Comparison of ENCODE assay signal across 8 mouse cellular contexts in genomic region chr2:31106621-31107320, GRCm38 (mm10). TPM values are rescaled to one million over a fixed set of nuclear protein-coding genes. Genes with fewer than 3 reads are reported as not detected.
DNase-seq lines count a peak whose midpoint lies in the region; ATAC-seq and TF ChIP-seq lines count a peak whose summit lies in the region.

No protein-coding gene starts in this region.

- no peak for TF ChIP-seq POLR2A in lung, adult 2 months (IDR thresholded peaks at IDR 0.05; ENCODE audit: borderline replicate concordance, extremely low read depth, low read depth, low read length)

- WGBS in lung, embryonic 15.5 days = 15% methylated on average over 11 of the region's 11 CpGs
- 27% methylated on average over 11 of the region's 11 CpGs for WGBS in lung, adult 2 months
- 7% methylated on average over 11 of the region's 11 CpGs for WGBS in heart, embryonic 15.5 days
- WGBS in kidney, postnatal 0 days = 29% methylated on average over 11 of the region's 11 CpGs
- 43% methylated on average over 11 of the region's 11 CpGs for WGBS in neural tube, embryonic 14.5 days

- no peak for DNase-seq in lung, adult 2 months
- DNase-seq in cerebellum, adult 9-11 months = peak; percentile 98
- peak; percentile 74 for DNase-seq in kidney, postnatal 0 days (ENCODE audit: low spot score)
- no peak for DNase-seq in embryo, embryonic 10 days (ENCODE audit: low spot score)
- no peak for DNase-seq in layer of hippocampus, adult 18-20 months (ENCODE audit: low spot score in 2 of 2)

- H3K27me3 ChIP-seq in lung, embryonic 15.5 days = no peaks in the 10 kb centered on the region
- H3K27me3 ChIP-seq in heart, embryonic 15.5 days = no peaks in the 10 kb centered on the region
- no peaks in the 10 kb centered on the region for H3K27me3 ChIP-seq in kidney, postnatal 0 days (ENCODE audit: insufficient read depth, low read length)
- no peaks in the 10 kb centered on the region for H3K27me3 ChIP-seq in neural tube, embryonic 14.5 days (ENCODE audit: control insufficient read depth, insufficient read depth, low read length)

- peaks cover 25% of the 10 kb centered on the region for H3K4me1 ChIP-seq in lung, embryonic 15.5 days
- H3K4me1 ChIP-seq in lung, adult 2 months (ENCODE audit: control insufficient read depth, insufficient read depth, low read length) = peaks cover 16% of the 10 kb centered on the region
- H3K4me1 ChIP-seq in heart, embryonic 15.5 days (replicated peaks) = peaks cover 40% of the 10 kb centered on the region
- peaks cover 11% of the 10 kb centered on the region for H3K4me1 ChIP-seq in kidney, postnatal 0 days (replicated peaks; ENCODE audit: insufficient read depth, low read length)
- H3K4me1 ChIP-seq in neural tube, embryonic 14.5 days (ENCODE audit: control insufficient read depth, insufficient read depth, low read length) = peaks cover 8% of the 10 kb centered on the region

- ATAC-seq in lung, embryonic 15.5 days (ENCODE audit: borderline replicate concordance, extremely low read depth, low FRiP score, low TSS enrichment) = peak; percentile 73
- peak; percentile 79 for ATAC-seq in heart, embryonic 15.5 days (replicated peaks; ENCODE audit: insufficient number of reproducible peaks, insufficient read depth, low FRiP score, low read depth)
- no peak for ATAC-seq in kidney, postnatal 0 days (replicated peaks; ENCODE audit: low FRiP score, low read depth)
- peak; percentile 68; the same call in 1 of the 2 replicates for ATAC-seq in neural tube, embryonic 14.5 days (ENCODE audit: low read depth)

- H3K4me3 ChIP-seq in lung, embryonic 15.5 days = no peak overlapping the region
- no peak overlapping the region for H3K4me3 ChIP-seq in lung, adult 2 months (replicated peaks; ENCODE audit: extremely low read depth, low read depth, low read length)
- peak overlapping the region; percentile 10; the same call in 1 of the 2 replicates for H3K4me3 ChIP-seq in heart, embryonic 15.5 days
- no peak overlapping the region for H3K4me3 ChIP-seq in kidney, postnatal 0 days (replicated peaks; ENCODE audit: low read depth, low read length)
- H3K4me3 ChIP-seq in neural tube, embryonic 14.5 days (ENCODE audit: low read depth, low read length) = no peak overlapping the region

- no peak for TF ChIP-seq CTCF in lung, adult 2 months (IDR thresholded peaks at IDR 0.05; ENCODE audit: insufficient read depth, low read length)
- no peak for TF ChIP-seq CTCF in kidney, postnatal 0 days (IDR thresholded peaks at IDR 0.05; ENCODE audit: low read depth)

- H3K36me3 ChIP-seq in lung, embryonic 15.5 days = no peaks in the 10 kb centered on the region
- no peaks in the 10 kb centered on the region for H3K36me3 ChIP-seq in heart, embryonic 15.5 days
- no peaks in the 10 kb centered on the region for H3K36me3 ChIP-seq in kidney, postnatal 0 days (ENCODE audit: insufficient read depth, low read length)
- H3K36me3 ChIP-seq in neural tube, embryonic 14.5 days (ENCODE audit: control insufficient read depth, insufficient read depth, low read length) = no peaks in the 10 kb centered on the region

- no peaks in the 10 kb centered on the region for H3K9me3 ChIP-seq in lung, embryonic 15.5 days
- no peaks in the 10 kb centered on the region for H3K9me3 ChIP-seq in heart, embryonic 15.5 days (replicated peaks)
- H3K9me3 ChIP-seq in kidney, postnatal 0 days (replicated peaks; ENCODE audit: low read length) = no peaks in the 10 kb centered on the region
- H3K9me3 ChIP-seq in neural tube, embryonic 14.5 days (ENCODE audit: control insufficient read depth, low read length) = no peaks in the 10 kb centered on the region

- H3K9ac ChIP-seq in lung, embryonic 15.5 days = 0 out of 2 replicates have a peak overlapping the region, but pooled peaks have one; percentile 21
- 0 out of 2 replicates have a peak overlapping the region, but pooled peaks have one; percentile 25 for H3K9ac ChIP-seq in heart, embryonic 15.5 days
- peak overlapping the region; percentile 13; the same call in 1 of the 2 replicates for H3K9ac ChIP-seq in kidney, postnatal 0 days (ENCODE audit: low read depth, low read length)
- H3K9ac ChIP-seq in neural tube, embryonic 14.5 days (replicated peaks; ENCODE audit: low read depth, low read length) = peak overlapping the region; percentile 46; the same call in 1 of the 2 replicates

- peak overlapping the region; percentile 56 for H3K27ac ChIP-seq in lung, embryonic 15.5 days
- H3K27ac ChIP-seq in heart, embryonic 15.5 days = peak overlapping the region; percentile 82
- H3K27ac ChIP-seq in kidney, postnatal 0 days = peak overlapping the region; percentile 56; the same call in 1 of the 2 replicates
- H3K27ac ChIP-seq in neural tube, embryonic 14.5 days (ENCODE audit: low read depth, low read length) = peak overlapping the region; percentile 44

- H3K4me2 ChIP-seq in lung, embryonic 15.5 days = peak overlapping the region; percentile 36
- H3K4me2 ChIP-seq in heart, embryonic 15.5 days = peak overlapping the region; percentile 49
- peak overlapping the region; percentile 25 for H3K4me2 ChIP-seq in kidney, postnatal 0 days (ENCODE audit: low read length)
- no peak overlapping the region for H3K4me2 ChIP-seq in neural tube, embryonic 14.5 days (ENCODE audit: low read depth, low read length)

RNA-seq across cellular contexts. Expression of gene Fnbp1, which starts 35.0 kb away (rescaled TPM):
- 14.2 and 17.7 TPM in 2 replicates for polyA plus RNA-seq in lung, embryonic 15.5 days (2015; fragmentation: Nextera tagmentation; extraction: Ambion mirVana)
- polyA plus RNA-seq in lung, adult 2 months (2012; rRNA removed) = 39.9 and 47.4 TPM in 2 replicates
- 16.0 and 21.8 TPM in 2 replicates for polyA plus RNA-seq in heart, embryonic 15.5 days (2015; fragmentation: Nextera tagmentation; extraction: Ambion mirVana)
- polyA plus RNA-seq in kidney, postnatal 0 days (2015; fragmentation: Nextera tagmentation; extraction: Ambion mirVana) = 12.3 and 14.0 TPM in 2 replicates
- polyA plus RNA-seq in neural tube, embryonic 14.5 days (2014; fragmentation: Nextera tagmentation; extraction: Ambion mirVana) = 32.6 and 33.3 TPM in 2 replicates
- 100 to 1,000 TPM; 111 to 130 TPM for total RNA-seq in layer of hippocampus, adult 18-20 months (2021)

RNA-seq across cellular contexts. Expression of gene Gpr107, which starts 45.3 kb away (rescaled TPM):
- polyA plus RNA-seq in lung, embryonic 15.5 days (2015; fragmentation: Nextera tagmentation; extraction: Ambion mirVana) = 32.3 and 33.3 TPM in 2 replicates
- 20.8 and 24.4 TPM in 2 replicates for polyA plus RNA-seq in lung, adult 2 months (2012; rRNA removed)
- 26.4 and 31.0 TPM in 2 replicates for polyA plus RNA-seq in heart, embryonic 15.5 days (2015; fragmentation: Nextera tagmentation; extraction: Ambion mirVana)
- polyA plus RNA-seq in kidney, postnatal 0 days (2015; fragmentation: Nextera tagmentation; extraction: Ambion mirVana) = 30.7 and 32.3 TPM in 2 replicates
- polyA plus RNA-seq in neural tube, embryonic 14.5 days (2014; fragmentation: Nextera tagmentation; extraction: Ambion mirVana) = 24.2 and 27.8 TPM in 2 replicates
- 10 to 100 TPM; 42.5 to 48.2 TPM for total RNA-seq in layer of hippocampus, adult 18-20 months (2021)

Comparison
In these comparisons a context has a peak if more than half of its experiments do, and no peak if none do; other contexts are left out.
1. DNase-seq: peak in cerebellum, adult 9-11 months (single experiment) and kidney, postnatal 0 days (single experiment); none in lung, adult 2 months (single experiment), embryo, embryonic 10 days (single experiment) and layer of hippocampus, adult 18-20 months (0 of 2).
2. Peak in every context shown above with its lines, with median percentiles within 50 percentile points of each other: H3K27ac ChIP-seq and H3K9ac ChIP-seq.